Mouse (Mus musculus) megakaryocyte, embryonic 14.5 days (primary cell): ENCODE measurements around the gene Mindy4. TPM values are rescaled to one million over a fixed set of nuclear protein-coding genes. Genes with fewer than 3 reads are reported as not detected.

ENCODE experiments used
- H3K27me3 ChIP-seq: replicated peaks from 2 replicates; pipeline ENCODE3; 2012; ENCODE audit warnings: inconsistent platforms
- H3K36me3 ChIP-seq: replicated peaks from 2 replicates; pipeline ENCODE3; 2012; ENCODE audit warnings: low read length, inconsistent platforms, mixed read lengths
- H3K4me1 ChIP-seq: 2 replicates; pipeline ENCODE4 v1.6.1; 2012; ENCODE audit warnings: inconsistent platforms
- H3K4me3 ChIP-seq: replicated peaks from 2 replicates; pipeline ENCODE3; 2012; ENCODE audit warnings: moderate library complexity, mild to moderate bottlenecking, inconsistent platforms
- H3K9me3 ChIP-seq: 2 replicates; pipeline ENCODE4 v1.6.1; 2012; ENCODE audit warnings: inconsistent platforms
- FLI1 ChIP-seq: IDR thresholded peaks from 2 replicates; pipeline ENCODE4 v1.6.1; 2012; ENCODE audit warnings: low read length, inconsistent platforms, mixed read lengths
- GATA1 ChIP-seq: IDR thresholded peaks from 3 replicates; pipeline ENCODE4 v1.6.1; 2012; ENCODE audit warnings: mixed read lengths, low read length, inconsistent platforms, borderline replicate concordance
- polyA plus RNA-seq: library from polyadenylated mRNA; stranded (reverse); fragments of >175 nt; gene quantifications from 2 replicates; pipeline ENCODE4 v1.2.3, GENCODE M21; 2012; ENCODE audit warnings: low replicate concordance; ENCODE audit not compliant: insufficient read depth

Gene Mindy4
- polyA plus RNA-seq, 1 experiment, result 0.10 TPM

DNA sequence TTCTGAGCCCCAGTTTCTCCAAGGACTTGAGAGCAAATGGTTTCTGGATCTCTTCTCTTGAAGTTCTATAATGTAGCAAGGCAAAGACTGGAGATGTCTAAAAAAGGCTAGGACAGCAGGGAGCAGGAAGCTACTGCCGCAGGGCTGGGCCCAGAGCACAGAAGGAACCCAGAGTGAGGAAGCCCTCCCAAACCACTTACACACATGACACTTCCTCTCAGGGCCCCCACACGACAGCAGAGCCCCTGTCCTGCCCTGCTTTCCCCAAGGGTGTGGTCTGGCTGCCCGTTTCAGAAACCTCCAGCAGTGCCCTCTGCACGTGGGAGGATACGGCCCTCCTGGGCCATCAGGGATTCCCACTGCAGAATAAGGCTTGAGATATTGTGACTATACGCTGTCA lies 128.1 kb downstream of the Mindy4 start:
- Histone ChIP-seq H3K4me3 (peak overlapping the region; percentile 66), H3K27me3 (peaks cover 1% of the 10 kb centered on the region), H3K36me3 (no peaks in the 10 kb centered on the region), H3K4me1 (peaks cover 100% of the 10 kb centered on the region), H3K9me3 (no peaks in the 10 kb centered on the region)
- TF ChIP-seq FLI1 (no peak), GATA1 (no peak)

DNA sequence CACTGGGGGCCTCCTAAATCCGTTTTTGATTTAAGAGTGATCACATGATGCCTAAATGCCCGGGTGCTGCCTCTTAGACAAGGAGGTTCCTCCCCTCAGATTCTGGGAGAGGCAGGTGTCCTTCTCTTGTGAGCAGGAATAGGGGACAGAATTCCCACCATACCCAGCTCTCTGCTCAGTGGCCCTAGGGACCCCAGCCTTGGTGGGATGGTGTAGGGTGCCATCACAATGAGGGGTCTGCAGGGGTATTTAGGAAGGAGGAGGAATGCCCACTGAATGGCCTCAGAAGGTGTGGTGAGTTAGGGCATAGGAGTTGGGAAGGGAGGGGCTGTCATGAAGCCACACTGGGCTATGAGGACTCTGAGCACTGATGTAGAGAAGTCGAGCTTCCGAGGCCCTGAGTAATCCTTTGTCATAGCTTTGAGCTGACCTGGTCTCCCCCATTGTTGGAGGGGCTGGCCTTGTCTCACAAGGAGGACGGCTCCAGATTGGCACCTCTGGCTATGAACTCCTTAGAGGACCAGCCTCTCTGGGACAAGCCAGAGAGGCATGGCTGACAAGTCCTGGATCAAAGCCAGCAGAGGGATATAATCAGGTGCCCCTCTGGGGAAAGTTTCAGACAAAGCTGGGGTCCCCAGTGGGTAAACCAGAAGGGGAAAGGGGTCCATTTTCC lies 129.1 kb downstream of the Mindy4 start:
- Histone ChIP-seq H3K4me3 (no peak overlapping the region), H3K27me3 (peaks cover 1% of the 10 kb centered on the region), H3K36me3 (no peaks in the 10 kb centered on the region), H3K4me1 (peaks cover 100% of the 10 kb centered on the region), H3K9me3 (no peaks in the 10 kb centered on the region)
- TF ChIP-seq FLI1 (no peak), GATA1 (no peak)

DNA sequence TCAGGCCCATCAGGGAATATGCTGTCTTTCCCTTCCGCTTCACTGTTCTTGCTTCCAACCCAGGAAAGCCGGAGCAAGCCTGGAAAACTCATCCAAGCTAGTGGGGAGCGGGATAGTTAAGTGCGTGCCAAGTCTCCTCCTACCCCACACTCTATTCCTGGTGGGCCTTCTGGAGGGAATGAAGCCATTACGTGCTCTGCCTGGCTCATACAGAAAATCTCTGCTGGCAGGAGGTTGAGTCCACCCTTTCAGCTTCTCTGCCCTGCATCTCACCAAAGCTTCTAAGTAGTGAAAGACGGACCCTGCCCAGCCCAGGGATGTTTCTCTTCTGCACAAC lies 129.6 kb downstream of the Mindy4 start:
- Histone ChIP-seq H3K9me3 (no peaks in the 10 kb centered on the region), H3K27me3 (peaks cover 1% of the 10 kb centered on the region), H3K36me3 (no peaks in the 10 kb centered on the region), H3K4me3 (no peak overlapping the region), H3K4me1 (peaks cover 100% of the 10 kb centered on the region)
- TF ChIP-seq FLI1, result no peak
- no peak for TF ChIP-seq GATA1

DNA sequence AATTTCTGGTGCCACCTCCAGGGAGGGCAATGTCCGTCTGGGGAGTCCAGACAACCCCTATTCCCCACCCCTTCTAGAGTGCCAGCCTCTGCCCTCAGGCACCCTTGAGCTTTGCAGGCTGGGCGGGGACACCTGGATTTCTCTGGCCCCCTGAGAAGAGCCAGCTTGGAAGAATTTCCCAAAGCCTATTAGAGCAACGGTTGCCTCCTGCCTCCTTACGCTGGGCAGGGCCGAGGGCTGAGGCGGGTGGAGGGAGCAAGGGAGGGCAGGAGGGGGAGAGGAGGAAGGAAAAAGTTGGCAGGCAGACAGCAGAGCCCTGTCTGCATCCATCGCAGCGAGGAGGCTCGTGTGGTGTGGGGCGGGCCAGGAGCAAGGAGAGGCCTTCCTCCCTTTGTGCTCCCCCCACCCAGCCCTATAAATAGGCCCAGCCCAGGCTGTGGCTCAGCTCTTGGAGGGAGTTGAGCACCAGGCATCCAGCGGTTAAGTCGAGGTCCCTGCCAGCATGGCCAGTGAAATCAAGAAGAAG lies 132.9 kb downstream of the Mindy4 start, which contains the start of gene Aqp1:
Aqp1 (plus strand) TSS at position 444 of the 526 bp plus-strand sequence.
- Histone ChIP-seq H3K36me3 (peaks cover 11% of the 10 kb centered on the region), H3K4me3 (peak within 1 kb of the TSS; percentile 91), H3K9me3 (no peaks in the 10 kb centered on the region), H3K27me3 (no peaks in the 10 kb centered on the region), H3K4me1 (peaks cover 100% of the 10 kb centered on the region)
- TF ChIP-seq FLI1, result no peak
- TF ChIP-seq GATA1, result no peak

DNA sequence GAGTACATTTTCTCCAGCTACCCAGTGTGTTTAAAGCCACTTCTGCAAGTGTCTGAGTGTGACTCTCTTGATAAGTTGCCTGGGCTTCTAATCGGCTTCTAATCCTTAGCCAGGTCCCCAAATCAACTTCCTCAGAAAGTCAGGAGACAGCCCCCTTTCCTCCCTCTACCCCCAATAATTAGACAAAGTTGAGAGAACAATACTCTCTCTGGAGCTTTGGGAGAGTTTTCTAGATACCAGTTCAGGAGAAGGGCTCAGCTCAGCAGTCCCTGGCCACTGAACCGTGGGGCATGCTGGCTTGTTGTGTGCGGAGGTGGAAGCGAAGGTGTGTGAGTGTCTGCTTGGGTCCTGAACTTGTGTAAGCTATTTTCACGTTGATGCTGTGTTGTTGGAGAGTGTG lies 134.1 kb downstream of the Mindy4 start:
- peaks cover 99% of the 10 kb centered on the region for H3K4me1 ChIP-seq
- H3K27me3 ChIP-seq, result no peaks in the 10 kb centered on the region
- no peaks in the 10 kb centered on the region for H3K9me3 ChIP-seq
- peak overlapping the region; percentile 91 for H3K4me3 ChIP-seq
- TF ChIP-seq FLI1 (no peak), GATA1 (no peak)
- H3K36me3 ChIP-seq, result peaks cover 21% of the 10 kb centered on the region

DNA sequence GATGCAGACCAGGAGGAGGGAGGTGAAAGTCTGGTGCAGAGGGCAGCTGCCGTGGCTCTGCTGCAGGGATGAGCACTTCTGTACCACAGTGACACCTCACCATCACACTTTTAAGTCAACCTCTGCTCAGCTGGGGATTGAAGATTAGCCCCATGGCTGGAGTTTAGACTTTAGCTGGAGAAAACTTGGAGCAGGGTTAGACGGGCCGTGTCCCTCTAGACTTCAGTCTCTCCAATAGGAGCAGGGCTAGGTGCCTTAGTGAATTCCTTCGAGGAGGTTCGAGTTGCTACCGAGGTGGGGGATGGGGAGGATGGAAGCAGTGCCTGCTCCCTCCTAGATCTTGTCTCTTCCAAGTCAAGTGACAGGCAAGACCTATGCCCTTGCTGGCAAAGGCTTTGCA lies 134.9 kb downstream of the Mindy4 start:
- Histone ChIP-seq H3K4me3 (peak overlapping the region; percentile 91), H3K36me3 (peaks cover 29% of the 10 kb centered on the region), H3K27me3 (no peaks in the 10 kb centered on the region), H3K9me3 (no peaks in the 10 kb centered on the region), H3K4me1 (peaks cover 99% of the 10 kb centered on the region)
- no peak for TF ChIP-seq GATA1
- TF ChIP-seq FLI1, result no peak

DNA sequence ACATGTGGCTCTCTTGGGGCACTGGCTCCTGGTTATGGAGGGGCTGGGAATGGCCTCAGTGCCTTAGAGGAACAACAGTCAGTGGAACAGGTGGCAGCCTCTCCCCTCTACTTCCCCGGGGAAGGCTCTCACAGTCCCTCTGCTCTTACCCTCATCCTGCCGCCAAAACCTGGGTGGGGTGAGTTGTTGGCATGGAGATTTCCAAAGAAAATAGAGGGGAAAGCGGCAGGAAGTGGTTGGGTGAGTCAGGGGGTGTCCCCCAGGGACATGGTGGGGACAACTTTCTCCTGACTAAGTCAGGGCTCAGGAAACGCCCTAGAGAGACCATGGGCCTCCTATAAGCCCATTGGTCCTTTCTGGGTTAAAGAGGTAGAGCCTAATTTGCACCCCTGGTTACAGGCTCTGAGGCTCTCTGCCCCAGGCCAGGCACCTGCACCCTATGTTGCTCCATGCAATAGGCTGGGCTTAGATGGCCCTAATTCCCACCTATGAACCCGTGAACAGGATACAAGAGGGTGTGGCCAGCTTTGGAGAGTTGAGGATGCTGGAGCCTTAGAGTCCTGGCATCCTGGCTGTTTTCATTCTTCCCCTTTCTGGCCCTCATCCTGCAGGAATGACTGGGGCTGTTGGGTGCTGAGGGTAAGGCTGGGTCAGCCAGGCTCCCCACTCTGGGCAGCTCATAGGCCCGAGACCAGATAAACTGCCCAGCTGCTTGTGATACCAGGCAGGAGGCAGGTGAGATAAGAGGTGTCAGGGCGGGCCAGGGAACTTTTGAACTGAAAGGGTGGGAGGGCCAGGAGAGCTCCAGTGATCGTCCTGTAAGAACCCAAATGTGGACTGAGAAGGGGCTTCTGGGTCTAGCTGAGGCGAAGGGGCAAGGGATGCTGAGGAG lies 136.0 kb downstream of the Mindy4 start:
- no peak for TF ChIP-seq GATA1
- TF ChIP-seq FLI1, result no peak
- Histone ChIP-seq H3K9me3 (no peaks in the 10 kb centered on the region), H3K27me3 (no peaks in the 10 kb centered on the region), H3K4me1 (peaks cover 98% of the 10 kb centered on the region), H3K4me3 (peak overlapping the region; percentile 91), H3K36me3 (peaks cover 40% of the 10 kb centered on the region)

DNA sequence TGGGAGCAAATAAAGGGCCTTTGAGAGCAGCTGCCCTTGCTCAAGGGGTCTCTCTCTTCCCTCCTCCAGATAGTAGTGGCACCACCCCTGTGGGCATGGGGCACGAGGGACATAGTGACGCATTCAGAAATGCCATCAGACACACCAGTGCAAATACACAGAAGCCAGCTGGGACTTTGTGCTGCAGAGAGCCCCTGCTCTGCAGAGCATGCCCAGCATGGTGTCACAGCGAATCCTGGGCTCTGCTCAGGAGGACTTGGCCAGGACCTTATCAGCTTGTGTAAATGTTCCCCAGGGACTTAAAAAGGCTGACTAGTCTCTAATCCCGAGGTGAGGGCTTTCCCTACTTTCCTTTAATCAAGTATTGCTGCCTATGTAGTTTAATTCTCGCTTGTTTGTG lies 138.5 kb downstream of the Mindy4 start:
- TF ChIP-seq FLI1 (no peak), GATA1 (no peak)
- no peaks in the 10 kb centered on the region for H3K27me3 ChIP-seq
- H3K36me3 ChIP-seq, result peaks cover 65% of the 10 kb centered on the region
- peak overlapping the region; percentile 51 for H3K4me3 ChIP-seq
- H3K4me1 ChIP-seq, result peaks cover 98% of the 10 kb centered on the region
- no peaks in the 10 kb centered on the region for H3K9me3 ChIP-seq

DNA sequence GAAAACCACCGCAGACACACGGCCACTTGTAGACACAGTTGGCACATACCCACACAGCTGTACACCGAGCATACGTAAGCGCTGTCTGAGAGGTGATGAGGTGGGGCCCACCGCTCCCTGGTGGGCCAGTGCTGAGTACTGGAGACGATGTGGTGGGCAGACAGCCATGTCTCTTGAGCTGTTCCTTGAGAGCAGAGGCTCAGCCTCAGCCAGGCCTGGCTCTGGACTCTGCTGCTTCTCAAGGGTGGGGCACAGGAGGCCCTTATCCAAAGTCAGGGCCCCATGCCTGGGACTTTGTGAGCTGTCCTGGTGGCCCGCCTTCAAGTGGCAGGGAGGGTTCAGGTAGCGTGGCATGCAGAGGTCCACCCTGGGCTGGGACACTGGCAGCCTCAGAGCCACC lies 139.1 kb downstream of the Mindy4 start:
- peaks cover 72% of the 10 kb centered on the region for H3K36me3 ChIP-seq
- H3K4me1 ChIP-seq, result peaks cover 98% of the 10 kb centered on the region
- TF ChIP-seq GATA1, result no peak
- TF ChIP-seq FLI1, result no peak
- H3K27me3 ChIP-seq, result no peaks in the 10 kb centered on the region
- no peaks in the 10 kb centered on the region for H3K9me3 ChIP-seq
- peak overlapping the region; percentile 35 for H3K4me3 ChIP-seq

DNA sequence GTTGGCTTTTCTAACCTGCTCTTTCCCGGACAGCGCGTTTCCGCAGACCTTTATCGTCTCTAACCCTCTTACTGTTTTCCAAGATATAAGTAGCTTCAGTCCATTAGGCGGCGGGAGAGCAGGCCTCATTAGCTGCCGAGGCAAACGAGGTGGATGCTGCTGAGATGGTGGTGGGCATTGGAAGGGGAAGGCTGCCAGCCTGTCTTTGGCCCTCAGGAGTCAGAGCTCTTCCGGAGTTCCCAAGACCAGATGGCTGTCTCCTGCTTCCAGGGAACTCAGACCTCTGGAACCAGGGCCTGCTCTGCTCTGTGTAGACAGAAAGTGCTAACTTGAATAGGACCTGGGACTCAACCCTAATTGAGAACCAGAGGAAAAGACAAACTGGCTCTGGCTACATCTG lies 140.3 kb downstream of the Mindy4 start:
- Histone ChIP-seq H3K27me3 (no peaks in the 10 kb centered on the region), H3K4me1 (peaks cover 98% of the 10 kb centered on the region), H3K9me3 (no peaks in the 10 kb centered on the region), H3K4me3 (no peak overlapping the region), H3K36me3 (peaks cover 80% of the 10 kb centered on the region)
- TF ChIP-seq FLI1 (no peak), GATA1 (no peak)
